Mouse (Mus musculus) frontal cortex, adult (tissue): ENCODE results near the gene Ccdc146.
"Not testable (repeated sequence)": the region's sequence is repeated elsewhere in the genome, so short reads cannot be mapped to it uniquely, and the experiment has no call there.

Source experiments
- ATAC-seq: cut with Nextera tagmentation; 2 replicates; pipeline ENCODE4 v1.9.2; 2017; ENCODE audit warnings: mild to moderate bottlenecking, moderate library complexity, mixed read lengths; ENCODE audit not compliant: low TSS enrichment

Gene Ccdc146

DNA sequence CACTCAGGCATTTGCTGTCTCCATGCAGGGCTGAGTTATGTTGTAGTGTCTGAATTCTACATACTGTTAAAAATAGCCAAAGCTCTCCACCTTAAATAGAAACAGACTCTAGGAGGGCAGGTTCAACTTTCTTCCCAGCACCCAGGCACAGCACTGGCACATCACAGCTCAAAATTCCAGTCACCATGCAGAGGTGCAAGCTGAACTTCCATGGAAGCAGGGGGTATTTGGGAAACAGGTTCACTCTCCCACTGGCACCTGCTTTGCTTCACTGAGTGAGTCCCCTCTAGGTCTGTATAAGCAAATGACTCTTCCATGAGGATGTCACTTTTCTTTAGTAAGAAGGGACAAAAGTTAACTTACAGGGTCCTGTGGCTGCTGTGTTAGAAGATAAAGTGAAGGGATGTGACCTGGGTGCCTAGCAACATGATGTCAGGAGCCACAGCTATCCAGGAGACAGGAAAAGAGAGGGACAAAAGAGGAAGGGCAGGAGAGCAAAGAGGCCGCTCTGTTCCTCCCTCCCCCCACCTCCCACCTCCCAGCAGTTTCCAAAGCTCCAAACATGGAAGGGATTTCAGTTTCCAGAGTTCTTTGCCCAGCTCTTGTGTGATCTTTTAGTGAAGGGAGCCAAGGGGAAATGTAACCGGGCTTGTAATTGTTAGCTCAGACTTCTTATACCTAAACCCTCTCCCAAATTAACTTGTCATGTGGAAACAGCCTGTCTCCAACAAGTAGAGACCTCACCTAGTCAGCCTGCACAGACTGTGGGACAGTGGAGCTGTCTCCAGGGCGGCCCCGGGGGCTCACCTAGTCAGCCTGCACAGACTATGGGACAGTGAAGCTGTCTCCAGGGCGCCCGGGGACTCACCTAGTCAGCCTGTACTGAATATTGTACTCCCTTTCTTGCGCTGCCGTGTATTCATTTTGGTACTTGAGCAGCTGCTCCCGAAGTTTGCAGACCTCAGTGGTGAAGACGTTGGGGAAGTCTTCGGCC lies 94.5 kb downstream of the Ccdc146 start:
- ATAC-seq: peak; percentile 84

GRCm38 (mm10) chr5:21328560-21328959 lies 95.9 kb downstream of the Ccdc146 start:
- ATAC-seq: no peak

DNA sequence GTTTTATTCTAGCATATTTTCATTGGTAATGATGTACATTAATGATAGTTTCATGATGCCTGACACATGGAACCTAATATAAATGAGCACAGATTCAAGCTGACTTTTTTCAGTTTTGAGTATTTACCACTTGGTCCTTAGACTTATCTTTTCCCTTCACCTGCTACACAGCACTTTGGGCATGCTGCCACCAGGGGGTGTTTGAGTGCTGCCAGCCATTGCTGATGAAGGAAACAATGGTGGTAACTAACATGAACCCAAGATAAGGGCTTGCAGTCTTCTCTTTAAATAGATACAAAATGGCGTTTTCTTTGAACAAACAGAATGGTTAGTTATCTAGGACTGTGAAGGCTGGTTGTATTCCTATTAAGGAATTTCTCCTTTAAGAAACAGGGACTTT lies 98.0 kb downstream of the Ccdc146 start:
- no peak for ATAC-seq

- ATAC-seq: no peak
Measured at GRCm38 (mm10) chr5:21320138-21320537, 104.3 kb downstream of the Ccdc146 start.

DNA sequence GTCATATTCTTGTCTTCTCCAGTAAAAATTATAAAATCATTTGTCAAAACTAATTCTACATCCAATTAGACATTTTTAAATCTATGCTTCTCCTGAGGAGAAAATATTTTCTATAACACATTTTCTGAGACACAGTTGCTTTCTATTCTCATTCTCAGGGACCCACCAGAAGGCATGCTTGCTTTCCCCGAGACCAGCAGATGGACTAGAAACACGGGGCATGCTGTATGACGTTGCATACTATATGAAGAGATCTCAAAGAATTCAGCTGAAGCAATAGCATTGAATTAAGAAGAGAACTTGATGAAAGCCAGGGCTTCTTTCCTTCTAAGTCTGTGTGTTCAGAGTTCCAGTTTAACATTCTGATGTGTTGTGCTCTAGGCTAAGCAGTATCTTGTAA lies 109.8 kb downstream of the Ccdc146 start:
- 0 out of 2 replicates have a peak, but pooled peaks have one; percentile 47 for ATAC-seq

DNA sequence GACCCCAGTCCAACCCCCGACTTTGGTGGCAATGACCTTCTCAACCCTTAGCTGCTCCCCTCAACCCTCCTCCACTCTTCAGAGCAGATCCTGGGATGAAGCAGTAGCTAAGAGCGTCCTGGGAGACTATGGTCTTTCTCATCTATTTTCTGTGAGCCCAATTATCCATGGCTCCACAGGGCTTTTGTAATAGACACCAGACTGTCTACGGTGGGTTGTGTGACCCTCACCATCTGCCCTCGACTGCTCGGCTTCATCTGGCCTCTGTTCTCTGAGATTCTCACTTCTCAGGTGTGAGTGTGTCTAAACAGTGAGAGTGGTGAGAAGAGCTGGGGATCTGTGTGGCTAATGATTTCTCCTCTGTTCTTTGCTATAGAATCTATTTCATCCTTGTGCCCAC lies 117.3 kb downstream of the Ccdc146 start:
- no peak for ATAC-seq

GRCm38 (mm10) chr5:21301011-21301410 lies 123.5 kb downstream of the Ccdc146 start:
- ATAC-seq: no peak

- ATAC-seq: no peak
Measured at GRCm38 (mm10) chr5:21300058-21300457, 124.4 kb downstream of the Ccdc146 start.

DNA sequence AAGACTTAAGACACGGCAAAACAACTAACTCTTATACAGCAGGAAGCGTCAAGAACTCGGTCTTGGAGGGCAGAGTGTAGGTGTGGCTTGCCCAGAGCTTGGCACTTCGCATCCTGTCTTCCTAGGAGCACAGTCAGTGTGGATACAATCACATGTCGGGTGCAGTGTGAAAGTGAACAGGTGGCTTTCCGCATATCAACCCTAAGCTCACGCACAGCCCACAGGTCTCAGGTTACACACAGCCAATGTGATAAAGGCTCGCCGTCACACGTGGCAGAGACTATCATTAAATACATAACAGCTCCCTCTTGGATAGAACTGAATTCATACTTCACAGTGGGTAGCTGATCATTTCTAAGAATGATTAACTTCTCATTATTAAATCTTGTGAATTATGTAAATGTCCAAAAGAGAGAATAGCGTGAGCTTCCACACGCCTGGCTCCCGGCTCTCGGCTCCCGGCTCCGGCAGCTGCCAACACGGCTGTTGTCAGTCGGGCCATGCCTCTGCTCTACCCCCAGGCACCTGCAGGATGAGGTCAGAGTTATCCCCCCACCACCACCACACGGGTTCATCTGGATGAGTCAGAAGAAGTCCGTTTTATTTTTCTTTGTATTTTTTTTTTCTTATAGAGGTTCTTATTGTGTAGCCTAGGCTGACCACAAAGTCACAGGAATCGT lies 125.3 kb downstream of the Ccdc146 start:
- no peak for ATAC-seq

DNA sequence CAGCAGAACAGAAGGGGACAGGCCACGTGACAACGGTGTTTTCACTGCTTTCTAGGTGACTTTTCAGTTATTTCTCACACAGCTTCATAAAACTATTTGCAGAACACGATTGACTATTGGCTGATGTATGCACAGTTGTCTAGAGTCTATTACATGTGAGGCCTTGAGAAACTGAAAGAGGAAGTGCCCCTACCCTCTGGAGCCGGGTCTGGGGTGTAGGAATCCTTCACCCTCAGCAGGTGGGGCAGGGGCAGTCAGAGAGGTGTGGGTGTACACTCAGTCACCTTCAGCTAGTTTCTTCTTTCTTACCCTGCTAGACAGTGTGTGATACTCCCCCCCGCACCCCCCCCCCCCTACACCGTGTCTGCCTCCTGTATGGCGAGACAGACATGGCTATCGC lies 128.8 kb downstream of the Ccdc146 start:
- no peak for ATAC-seq

GRCm38 (mm10) chr5:21290594-21290993 lies 133.9 kb downstream of the Ccdc146 start:
- no peak for ATAC-seq

DNA sequence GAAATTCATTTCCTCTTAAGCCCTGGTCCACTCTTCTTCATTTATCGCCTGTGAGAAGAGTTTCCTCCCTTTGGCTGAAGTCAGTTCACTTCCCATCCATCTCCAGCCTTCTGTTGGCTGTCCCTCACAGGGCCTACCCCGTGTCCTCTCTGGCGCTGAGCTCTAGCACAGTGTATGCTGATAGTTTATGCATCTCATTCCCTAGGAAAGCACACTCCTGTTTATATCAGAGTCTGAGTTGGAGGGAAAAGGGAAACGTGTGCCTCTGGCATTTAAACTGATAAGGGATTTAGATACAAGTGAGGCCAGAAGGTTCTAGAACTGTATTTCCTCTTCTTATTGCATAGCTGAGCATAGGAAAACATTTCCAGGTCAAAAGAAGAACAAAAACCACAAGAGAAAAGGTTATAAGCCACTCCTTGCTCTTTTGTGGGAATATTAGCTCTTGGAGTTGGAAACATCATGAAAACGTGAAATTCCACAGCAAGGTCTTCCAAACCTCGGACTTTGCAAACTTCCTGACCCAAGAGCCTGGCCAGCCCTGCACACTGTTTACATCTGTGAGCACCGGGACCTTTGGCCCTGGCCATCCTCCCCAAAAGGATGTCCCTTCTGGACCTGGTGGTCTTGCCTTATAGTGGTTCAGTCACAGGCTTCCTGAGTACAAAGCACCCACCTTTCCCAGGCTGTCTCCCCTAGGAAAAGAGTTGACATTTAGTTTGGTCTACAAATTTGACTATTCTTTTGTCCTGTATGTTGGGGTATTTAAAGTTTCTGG lies 135.6 kb downstream of the Ccdc146 start:
- no peak for ATAC-seq

DNA sequence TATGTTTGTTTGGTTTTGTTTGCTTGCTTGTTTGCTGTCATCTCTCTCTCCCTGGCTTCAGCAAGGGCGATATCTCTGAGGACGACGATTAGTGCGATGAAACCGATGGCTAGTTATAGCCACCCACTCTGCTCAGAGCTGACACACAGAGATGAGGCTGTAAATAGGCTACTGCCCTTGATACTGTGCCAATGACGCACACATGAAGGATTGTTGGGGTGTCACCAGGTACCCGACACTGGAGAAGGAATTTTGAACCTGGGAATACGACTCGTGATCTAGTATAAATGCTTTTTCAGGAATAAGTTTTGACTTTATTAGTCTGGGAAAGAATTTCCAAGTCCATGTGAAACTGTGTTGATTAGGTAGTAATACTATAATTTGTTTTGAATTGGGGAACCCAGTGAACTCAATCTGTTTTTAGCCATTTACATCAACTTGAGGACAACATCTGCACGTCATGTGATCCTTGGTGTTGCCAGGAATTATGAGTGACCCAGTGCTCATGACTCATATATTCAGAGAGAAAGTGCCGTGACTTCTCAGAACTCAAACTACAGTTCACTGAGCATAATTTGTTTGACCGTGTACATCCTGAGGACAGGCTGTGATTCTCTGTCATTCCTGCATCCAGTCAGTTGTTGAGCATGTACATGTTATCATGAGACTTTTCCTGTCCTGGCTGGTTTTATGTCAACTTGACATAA lies 141.0 kb downstream of the Ccdc146 start:
- no peak for ATAC-seq

- not testable (repeated sequence) for ATAC-seq
Measured at GRCm38 (mm10) chr5:21277685-21278084, 146.8 kb downstream of the Ccdc146 start.

DNA sequence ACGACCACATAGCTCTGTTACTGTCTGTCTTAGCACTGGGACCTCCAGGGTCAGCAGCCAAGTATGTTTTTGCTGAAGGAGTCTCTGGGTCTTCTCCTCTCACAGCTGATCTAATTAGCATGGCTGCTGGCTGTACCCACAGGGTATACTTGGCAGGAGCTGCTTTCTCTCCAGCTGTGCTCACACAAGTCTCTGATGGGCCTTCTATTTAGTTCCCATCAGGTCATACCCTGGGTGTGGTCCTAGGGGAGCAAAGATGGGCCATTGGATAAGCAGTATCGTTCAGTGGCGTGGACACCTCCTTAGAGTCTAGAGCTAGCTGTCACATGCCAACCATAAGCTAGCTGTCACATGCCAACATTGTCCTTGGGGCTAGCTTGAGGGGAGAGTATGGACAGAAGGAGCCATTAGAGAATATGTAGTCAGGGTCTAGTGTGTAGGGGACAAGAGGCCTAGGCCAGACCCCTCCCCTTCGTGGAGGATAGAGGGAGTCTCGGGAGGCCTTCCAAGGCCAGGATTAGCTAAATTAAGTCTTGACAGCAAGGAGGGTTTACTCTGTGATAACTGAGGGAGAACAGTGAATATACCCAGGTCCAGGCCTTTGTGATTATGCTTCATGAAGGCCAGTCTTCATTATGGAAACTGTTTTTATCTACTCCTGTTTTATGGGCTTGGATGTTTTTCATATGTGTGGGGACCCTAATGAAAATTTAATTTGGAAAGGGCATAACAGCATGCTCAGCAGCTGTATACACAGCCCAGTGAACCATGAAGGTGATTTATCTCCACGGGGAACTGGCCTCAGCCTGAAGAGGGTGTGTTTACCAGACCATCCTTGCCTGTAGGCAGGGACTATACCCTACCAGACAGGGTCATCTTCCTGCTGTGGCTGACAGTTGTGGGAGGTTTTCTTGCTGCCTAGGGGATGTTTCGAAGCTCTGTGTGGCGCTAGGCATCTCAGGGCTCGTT lies 152.8 kb downstream of the Ccdc146 start:
- no peak for ATAC-seq

DNA sequence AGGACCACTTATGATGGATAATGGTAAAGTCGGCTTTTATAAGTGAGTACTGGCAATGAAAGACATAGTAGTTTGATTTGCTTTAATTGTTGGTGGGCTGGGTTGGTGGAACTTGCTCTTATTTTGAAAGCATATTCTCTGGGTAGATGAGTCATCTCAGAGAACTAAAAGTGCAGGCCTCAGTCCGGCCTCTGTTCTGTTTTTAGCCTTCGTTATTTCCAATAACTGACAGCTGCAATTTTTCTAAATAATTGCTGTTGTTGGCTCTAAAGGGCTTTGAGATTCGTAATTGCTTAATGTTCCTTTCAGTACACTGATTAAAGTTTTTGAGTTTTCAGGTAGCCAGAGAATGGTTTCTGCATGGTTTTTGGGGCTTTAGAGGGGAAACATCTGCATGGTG lies 153.7 kb downstream of the Ccdc146 start:
- no peak for ATAC-seq

DNA sequence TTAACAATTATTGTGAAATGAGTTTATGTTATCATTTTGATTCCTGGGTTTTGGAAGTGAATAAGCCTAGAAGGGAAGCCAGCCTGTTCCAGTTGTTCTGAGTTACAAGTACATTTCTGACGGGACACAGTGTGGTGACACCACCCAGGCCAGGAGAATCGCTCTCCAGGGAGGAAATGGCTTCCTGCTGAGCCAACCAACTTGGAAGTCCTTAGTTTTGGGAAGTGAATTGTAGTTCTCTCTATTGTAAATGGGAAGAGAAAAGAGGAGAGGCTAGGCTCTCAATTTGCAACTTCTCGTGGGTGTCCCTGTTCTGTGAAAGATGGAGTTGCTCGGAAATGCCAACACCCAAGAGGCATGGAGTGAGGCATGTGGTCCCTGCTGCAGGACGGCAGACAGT lies 155.0 kb downstream of the Ccdc146 start:
- ATAC-seq: no peak

DNA sequence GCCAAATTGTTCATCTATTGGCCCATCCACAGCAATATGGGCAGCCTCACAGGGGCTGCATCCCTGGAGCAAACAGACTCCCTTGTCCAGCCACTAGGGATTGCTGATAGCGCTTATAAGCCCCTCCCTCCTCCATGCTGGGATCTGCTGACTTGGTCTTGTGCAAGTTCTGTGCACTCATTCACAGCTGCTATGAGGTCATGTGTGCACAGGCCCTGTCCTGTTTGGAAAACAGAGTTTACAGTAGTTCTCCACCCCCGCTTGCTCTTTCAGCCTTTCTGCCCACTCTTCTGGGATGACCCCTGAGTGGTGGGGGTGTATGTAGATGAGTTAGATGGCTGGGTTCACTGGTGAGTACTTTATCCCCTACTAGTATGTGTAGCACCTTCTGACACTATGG lies 157.4 kb downstream of the Ccdc146 start:
- ATAC-seq: no peak

GRCm38 (mm10) chr5:21265049-21265448 lies 159.4 kb downstream of the Ccdc146 start:
- peak; percentile 94 for ATAC-seq

- ATAC-seq: no peak
Measured at GRCm38 (mm10) chr5:21264352-21265021, 160.0 kb downstream of the Ccdc146 start.
